Mouse (Mus musculus) liver, postnatal 0 days (tissue): ENCODE data around the gene Hoxa1.

ENCODE experiments used
- CTCF ChIP-seq: sonication (generic); IDR thresholded peaks from 2 replicates; pipeline ENCODE4 v1.5.1; 2016; ENCODE audit warnings: antibody characterized with exemption, low read depth
- EP300 ChIP-seq: IDR thresholded peaks from 2 replicates; pipeline ENCODE4 v1.6.1; 2016; ENCODE audit warnings: antibody characterized with exemption, low read depth, mild to moderate bottlenecking

GRCm38 (mm10) chr6:52179690-52180089 is 21.6 kb upstream of the Hoxa1 start:
- no peak for TF ChIP-seq CTCF
- no peak for TF ChIP-seq EP300
